Mouse (Mus musculus) heart, adult 8-10 months (tissue): ENCODE measurements at regions not wholly inside any gene's neighbourhood (a gene's known extent, or its start where the extent isn't known, plus 50 kb on each side); places are given as distances from the start of the nearest gene placed in this dataset.

Experiments used
- DNase-seq: peaks from one replicate; pipeline ENCODE4 v3.0.0; 2022; ENCODE audit warnings: low spot score

- DNase-seq: peak; percentile 40
Measured at GRCm38 (mm10) chr15:62134835-62135234, 1212.0 kb upstream of the A1bg start.

- no peak for DNase-seq
Measured at GRCm38 (mm10) chr15:62134308-62134707, 1211.5 kb upstream of the A1bg start.

GRCm38 (mm10) chr15:62132895-62133294 is 1210.1 kb upstream of the A1bg start:
- DNase-seq: no peak

- no peak for DNase-seq
Measured at GRCm38 (mm10) chr15:62131686-62132085, 1208.9 kb upstream of the A1bg start.

- no peak for DNase-seq
Measured at GRCm38 (mm10) chr15:62130530-62130929, 1207.7 kb upstream of the A1bg start.

GRCm38 (mm10) chr15:62128546-62129212 is 1205.9 kb upstream of the A1bg start:
- no peak for DNase-seq

GRCm38 (mm10) chr15:62127602-62128158 is 1204.9 kb upstream of the A1bg start:
- no peak for DNase-seq

GRCm38 (mm10) chr15:62125718-62126117 is 1202.9 kb upstream of the A1bg start:
- DNase-seq: no peak

- DNase-seq: no peak
Measured at GRCm38 (mm10) chr15:62123756-62124155, 1200.9 kb upstream of the A1bg start.

GRCm38 (mm10) chr15:62122265-62123023 is 1199.6 kb upstream of the A1bg start:
- DNase-seq: no peak

- no peak for DNase-seq
Measured at GRCm38 (mm10) chr15:62121696-62122095, 1198.9 kb upstream of the A1bg start.

GRCm38 (mm10) chr15:62120735-62121134 is 1197.9 kb upstream of the A1bg start:
- DNase-seq: no peak

- no peak for DNase-seq
Measured at GRCm38 (mm10) chr15:62118997-62119396, 1196.2 kb upstream of the A1bg start.

- no peak for DNase-seq
Measured at GRCm38 (mm10) chr15:62116184-62116583, 1193.4 kb upstream of the A1bg start.

- DNase-seq: no peak
Measured at GRCm38 (mm10) chr15:62114815-62115214, 1192.0 kb upstream of the A1bg start.

GRCm38 (mm10) chr15:62112151-62112550 is 1189.3 kb upstream of the A1bg start:
- no peak for DNase-seq

- DNase-seq: no peak
Measured at GRCm38 (mm10) chr15:62107976-62108375, 1185.2 kb upstream of the A1bg start.

GRCm38 (mm10) chr15:62106518-62106975 is 1183.7 kb upstream of the A1bg start:
- peak; percentile 91 for DNase-seq

- DNase-seq: no peak
Measured at GRCm38 (mm10) chr15:62105483-62105882, 1182.7 kb upstream of the A1bg start.

- DNase-seq: peak; percentile 51
Measured at GRCm38 (mm10) chr15:62104653-62105052, 1181.8 kb upstream of the A1bg start.

GRCm38 (mm10) chr15:62099683-62100082 is 1176.9 kb upstream of the A1bg start:
- DNase-seq: no peak

GRCm38 (mm10) chr15:62098791-62099660 is 1176.2 kb upstream of the A1bg start:
- DNase-seq: no peak
